Comparison of ENCODE assay signal across 8 mouse cellular contexts in genomic region chr7:56050487-56050911, GRCm38 (mm10). TPM values are rescaled to one million over a fixed set of nuclear protein-coding genes. Genes with fewer than 3 reads are reported as not detected.
DNase-seq lines count a peak whose midpoint lies in the region; ATAC-seq and TF ChIP-seq lines count a peak whose summit lies in the region.

No protein-coding gene starts in this region.

- peak overlapping the region; percentile 80 for H3K4me3 ChIP-seq in intestine, embryonic 16.5 days (ENCODE audit: low read length)
- H3K4me3 ChIP-seq in liver, embryonic 12.5 days = peak overlapping the region; percentile 73
- H3K4me3 ChIP-seq in midbrain, postnatal 0 days (ENCODE audit: low read depth, low read length) = peak overlapping the region; percentile 88

- peak; percentile 23 for DNase-seq in urinary bladder, adult 2 months (ENCODE audit: low spot score)
- no peak for DNase-seq in urinary bladder, postnatal 10 days (ENCODE audit: low spot score)
- DNase-seq in embryo, embryonic 10.5 days (ENCODE audit: low spot score) = peak; percentile 67
- peak; percentile 5 to 24 for DNase-seq in gastrocnemius, postnatal 36 days
- peak; percentile 29 for DNase-seq in midbrain, postnatal 0 days (ENCODE audit: low spot score)
- peak; percentile 1 to 10 for DNase-seq in thymus, postnatal 36 days

- intact Hi-C loops in gastrocnemius, postnatal 36 days (cut with DNase I) = no loop called here

- peaks cover 8% of the 10 kb centered on the region; the same call in 1 of the 2 replicates for H3K4me1 ChIP-seq in intestine, embryonic 16.5 days (ENCODE audit: control insufficient read depth, insufficient read depth, low read length)
- H3K4me1 ChIP-seq in liver, embryonic 12.5 days = peaks cover 37% of the 10 kb centered on the region
- peaks cover 8% of the 10 kb centered on the region for H3K4me1 ChIP-seq in midbrain, postnatal 0 days (ENCODE audit: insufficient read depth, low read length)

- H3K27me3 ChIP-seq in intestine, embryonic 16.5 days (replicated peaks; ENCODE audit: control insufficient read depth, insufficient read depth, low read length) = no peaks in the 10 kb centered on the region
- H3K27me3 ChIP-seq in liver, embryonic 12.5 days (replicated peaks) = no peaks in the 10 kb centered on the region
- H3K27me3 ChIP-seq in midbrain, postnatal 0 days (ENCODE audit: insufficient read depth, low read length) = no peaks in the 10 kb centered on the region

- peak overlapping the region; percentile 77 for H3K4me2 ChIP-seq in intestine, embryonic 16.5 days (ENCODE audit: low read depth, low read length)
- peak overlapping the region; percentile 67 for H3K4me2 ChIP-seq in liver, embryonic 12.5 days
- peak overlapping the region; percentile 65 for H3K4me2 ChIP-seq in midbrain, postnatal 0 days (ENCODE audit: low read depth, low read length, poor library complexity, severe bottlenecking)

- under 1% methylated on average over 18 of the region's 18 CpGs for WGBS in intestine, embryonic 16.5 days
- under 1% methylated on average over 18 of the region's 18 CpGs for WGBS in liver, embryonic 12.5 days (ENCODE audit: insufficient replicate concordance)
- under 1% methylated on average over 18 of the region's 18 CpGs for WGBS in midbrain, postnatal 0 days

- no peaks in the 10 kb centered on the region for H3K36me3 ChIP-seq in intestine, embryonic 16.5 days (ENCODE audit: control insufficient read depth, insufficient read depth, low read length)
- peaks cover 13% of the 10 kb centered on the region for H3K36me3 ChIP-seq in liver, embryonic 12.5 days
- no peaks in the 10 kb centered on the region for H3K36me3 ChIP-seq in midbrain, postnatal 0 days (ENCODE audit: insufficient read depth, low read length)

- peak; percentile 37 for ATAC-seq in intestine, embryonic 16.5 days
- no peak for ATAC-seq in liver, embryonic 12.5 days
- peak; percentile 59 for ATAC-seq in midbrain, postnatal 0 days (ENCODE audit: low FRiP score)

- H3K27ac ChIP-seq in intestine, embryonic 16.5 days (ENCODE audit: low read length) = peak overlapping the region; percentile 91
- H3K27ac ChIP-seq in liver, embryonic 12.5 days = peak overlapping the region; percentile 91
- H3K27ac ChIP-seq in midbrain, postnatal 0 days (ENCODE audit: low read depth, low read length) = peak overlapping the region; percentile 88

- H3K9ac ChIP-seq in intestine, embryonic 16.5 days (ENCODE audit: low read depth, low read length) = peak overlapping the region; percentile 80
- H3K9ac ChIP-seq in liver, embryonic 12.5 days = peak overlapping the region; percentile 85
- H3K9ac ChIP-seq in midbrain, postnatal 0 days (replicated peaks; ENCODE audit: low read length, poor library complexity, severe bottlenecking) = peak overlapping the region; percentile 88

- TF ChIP-seq CTCF in midbrain, postnatal 0 days (IDR thresholded peaks at IDR 0.05) = no peak

- H3K9me3 ChIP-seq in intestine, embryonic 16.5 days (ENCODE audit: control insufficient read depth, low read length) = no peaks in the 10 kb centered on the region
- no peaks in the 10 kb centered on the region for H3K9me3 ChIP-seq in liver, embryonic 12.5 days (replicated peaks)
- H3K9me3 ChIP-seq in midbrain, postnatal 0 days (ENCODE audit: low read length) = no peaks in the 10 kb centered on the region

RNA-seq across cellular contexts. Expression of gene Herc2, which starts 0.5 kb away (rescaled TPM):
- 26.0 and 31.4 TPM in 2 replicates for polyA plus RNA-seq in urinary bladder, adult 2 months (2012; rRNA removed)
- total RNA-seq in gastrocnemius, postnatal 36 days (2021) = 10 to 100 TPM; 38.2 to 48.0 TPM
- 15.5 and 16.7 TPM in 2 replicates for polyA plus RNA-seq in intestine, embryonic 16.5 days (2015; fragmentation: Nextera tagmentation; extraction: Ambion mirVana)
- polyA plus RNA-seq in liver, embryonic 12.5 days (2016; fragmentation: Nextera tagmentation; extraction: Ambion mirVana) = 16.8 and 21.4 TPM in 2 replicates
- total RNA-seq in midbrain, postnatal 0 days (2014; rRNA removed) = 89.2 and 108 TPM in 2 replicates
- polyA plus RNA-seq in midbrain, postnatal 0 days (2015; fragmentation: Nextera tagmentation; extraction: Ambion mirVana) = 37.6 and 47.8 TPM in 2 replicates

RNA-seq across cellular contexts. Expression of gene Nipa1, which starts 30.7 kb away (rescaled TPM):
- polyA plus RNA-seq in urinary bladder, adult 2 months (2012; rRNA removed) = 13.5 and 13.8 TPM in 2 replicates
- 1 to 10 TPM; 2.1 to 2.5 TPM for total RNA-seq in gastrocnemius, postnatal 36 days (2021)
- polyA plus RNA-seq in intestine, embryonic 16.5 days (2015; fragmentation: Nextera tagmentation; extraction: Ambion mirVana) = 2.9 and 3.7 TPM in 2 replicates
- polyA plus RNA-seq in liver, embryonic 12.5 days (2016; fragmentation: Nextera tagmentation; extraction: Ambion mirVana) = 17.7 and 20.6 TPM in 2 replicates
- 48.1 and 48.9 TPM in 2 replicates for total RNA-seq in midbrain, postnatal 0 days (2014; rRNA removed)
- polyA plus RNA-seq in midbrain, postnatal 0 days (2015; fragmentation: Nextera tagmentation; extraction: Ambion mirVana) = 30.3 and 31.7 TPM in 2 replicates
